Mouse (Mus musculus) neutrophil, adult 59 days (primary cell): Measurements from ENCODE around the gene Sri. TPM values are rescaled to one million over a fixed set of nuclear protein-coding genes. Genes with fewer than 3 reads are reported as not detected.

Experiments used
- total RNA-seq, 2 experiments: library from RNA; stranded (reverse); gene quantifications; 1 replicate in 1 of 2; 2 replicates in 1 of 2; pipeline ENCODE4 v1.2.4; 2023

The Sri gene
- 100 to 1,000 TPM; 346 to 393 TPM for total RNA-seq

GRCm38 (mm10) chr5:8045855-8046254 lies at the start of gene Sri:
Gene Sri, plus strand, starts transcription at chr5:8046078.

Other genes starting within 250 kb of the Sri start
- gene Steap4, start 85.6 kb upstream of the Sri start, total RNA-seq: under 1 TPM; 0.84 to 0.88 TPM